Mouse (Mus musculus) cerebellum, postnatal 25 days (tissue): ENCODE measurements around the gene Macrod2.
A peak's percentile ranks its signal among the peaks of the same experiment; 100 is the strongest.

Experiments
- DNase-seq, 2 experiments: peaks; one replicate each; pipeline ENCODE4 v3.0.0; 2021; ENCODE audit warnings: mixed read lengths in 2 of 2

The Macrod2 gene

DNA sequence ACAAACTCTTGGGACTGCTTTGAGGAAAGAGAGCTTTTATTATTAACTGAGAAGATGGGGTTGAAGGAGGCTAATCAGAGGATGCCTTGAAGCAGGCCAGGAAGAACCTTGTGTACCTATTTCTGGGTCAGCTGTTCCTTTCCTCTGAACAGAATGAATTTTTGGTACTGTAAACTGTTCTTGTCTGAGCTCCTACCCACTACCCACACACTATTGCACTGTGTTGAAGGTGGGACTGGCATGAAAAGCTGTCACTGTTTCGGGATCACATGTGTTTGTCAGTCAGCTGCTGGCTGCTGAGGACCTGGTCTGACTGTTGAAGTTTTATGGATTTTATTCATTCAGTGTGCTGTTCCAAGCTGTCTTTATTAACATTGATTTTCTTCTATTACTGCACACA, 1862.4 kb downstream of the Macrod2 start:
- DNase-seq, result no peak

DNA sequence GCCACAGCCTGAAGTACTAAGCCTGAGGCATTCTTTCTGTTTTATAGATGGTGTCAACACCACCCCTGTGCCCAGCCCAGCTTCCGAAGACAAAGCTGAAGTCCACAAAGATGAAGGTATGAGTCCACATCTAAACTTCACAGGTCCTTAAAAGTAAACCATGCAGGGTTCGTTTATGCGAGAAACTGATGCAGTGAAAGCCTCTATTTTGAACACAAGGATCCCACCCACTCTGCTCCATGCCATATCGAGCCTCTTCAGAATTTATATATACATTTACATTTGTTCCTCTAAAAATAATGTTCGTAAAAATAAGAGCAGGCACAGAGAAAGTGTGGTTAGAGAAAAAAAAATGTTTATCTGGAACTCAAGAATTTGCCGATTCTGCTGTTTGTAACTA, 1865.9 kb downstream of the Macrod2 start:
- DNase-seq, result no peak

DNA sequence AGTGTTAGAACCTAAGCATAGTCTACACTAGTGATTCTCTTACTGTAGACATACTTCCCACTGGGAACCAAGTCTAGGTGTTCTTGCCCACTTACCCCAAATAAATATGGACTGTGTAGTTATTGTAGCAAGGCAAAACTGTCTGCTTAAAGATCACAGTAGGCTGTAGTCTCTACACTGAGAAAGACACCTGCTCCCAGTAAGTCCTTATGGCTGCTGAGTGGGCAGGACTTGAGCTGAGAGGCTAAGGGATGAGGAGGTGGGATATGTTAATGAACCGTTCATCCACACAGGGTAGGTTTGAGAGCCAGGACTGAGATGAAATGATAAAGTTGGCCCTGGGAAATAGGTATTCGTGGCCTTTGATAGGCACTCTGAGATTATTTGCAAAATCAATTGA, 1869.6 kb downstream of the Macrod2 start:
- no peak for DNase-seq

DNA sequence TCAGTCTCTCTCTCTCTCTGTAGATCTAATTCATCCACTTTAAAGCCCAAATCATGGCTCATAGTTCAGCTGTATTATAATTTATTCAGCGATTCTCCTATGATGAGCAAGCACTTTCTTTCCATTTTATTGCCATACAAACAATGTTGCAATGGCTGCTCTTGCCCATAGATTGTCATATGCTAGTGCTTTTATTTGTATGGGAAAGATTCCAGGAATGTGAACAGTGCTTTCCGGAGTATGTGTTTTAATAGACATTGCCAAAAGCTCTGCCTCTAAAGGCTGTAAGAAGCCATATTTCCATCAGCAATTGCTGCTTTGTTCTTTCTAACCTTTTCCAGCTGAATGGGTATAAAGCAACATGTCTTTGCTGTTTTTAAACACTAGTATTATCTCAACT, 1872.7 kb downstream of the Macrod2 start:
- DNase-seq, result no peak

DNA sequence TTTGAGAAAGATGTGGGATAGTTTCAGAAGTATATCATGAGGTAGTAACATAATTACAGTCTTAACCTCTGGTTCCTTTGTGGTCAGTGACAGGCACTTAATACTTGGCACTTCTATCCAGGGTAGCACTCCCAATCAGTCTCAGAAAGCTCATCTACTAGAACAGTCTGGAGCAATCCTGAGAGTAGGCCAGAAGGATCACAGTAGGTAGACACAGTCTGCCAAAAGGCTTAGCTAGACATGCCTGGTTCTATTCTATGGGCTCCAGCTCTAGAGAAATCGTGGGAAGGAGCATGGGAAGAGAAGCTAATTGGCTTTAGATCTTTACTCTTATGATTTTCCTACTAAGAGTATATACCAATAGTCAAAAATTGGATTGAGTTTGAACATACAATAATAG, 1891.7 kb downstream of the Macrod2 start:
- DNase-seq, result peak; percentile 51 to 72

DNA sequence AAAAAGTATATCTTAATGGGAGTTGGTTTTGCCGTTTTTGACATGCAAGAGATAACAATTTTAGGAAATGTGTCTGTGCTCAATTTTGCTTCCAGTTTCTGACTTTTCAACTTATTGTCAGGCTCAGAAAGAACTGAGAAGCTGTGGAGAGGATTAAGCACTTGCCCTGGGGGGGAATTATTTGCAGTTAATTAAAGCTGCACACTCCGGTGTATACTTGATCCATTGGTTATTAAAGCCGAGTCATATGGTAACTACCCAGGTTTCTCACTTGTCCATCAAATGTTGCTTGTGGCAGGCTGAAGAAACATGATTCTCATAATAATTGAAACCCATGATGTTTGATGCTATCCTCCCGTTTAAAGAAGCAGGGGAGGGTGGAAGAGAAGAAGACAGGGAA, 1899.7 kb downstream of the Macrod2 start:
- no peak for DNase-seq

DNA sequence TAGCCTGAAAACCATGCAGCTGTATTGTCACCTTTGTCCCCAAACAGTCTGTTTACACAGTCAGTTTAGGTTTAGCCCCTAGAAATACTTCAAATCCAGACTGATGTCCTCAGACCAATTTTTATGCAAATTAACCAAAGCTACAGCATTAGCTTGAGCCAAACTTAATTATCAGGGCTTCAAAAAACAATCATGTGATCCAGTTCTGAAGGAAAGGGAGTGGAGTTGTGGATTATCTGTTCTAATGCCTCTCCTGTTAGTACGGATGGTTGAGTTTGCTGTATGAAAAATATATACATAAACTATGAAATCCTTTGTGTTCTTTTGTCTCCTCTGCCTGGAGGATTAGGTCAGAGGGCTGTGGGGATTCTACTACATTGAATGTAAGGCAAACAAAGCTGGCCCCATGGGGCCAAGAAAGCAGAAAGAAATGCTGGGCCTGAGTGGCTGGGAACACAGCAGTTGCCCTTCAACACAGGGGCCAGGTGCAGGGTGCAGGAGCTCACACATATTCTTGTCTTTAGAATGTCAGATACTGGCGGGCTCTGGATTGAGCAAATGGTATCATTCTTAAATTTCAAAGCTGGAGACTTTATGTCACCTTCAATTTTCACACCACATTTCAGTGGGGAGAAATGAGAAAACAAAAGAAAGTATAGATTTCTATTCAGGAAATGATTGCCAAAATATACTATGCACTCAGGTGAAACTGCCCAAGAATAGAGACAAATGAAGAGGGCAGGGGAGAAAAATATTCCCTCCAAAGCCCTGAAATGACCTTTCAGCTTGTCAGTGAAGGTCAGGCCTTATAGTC, 1908.2 kb downstream of the Macrod2 start:
- no peak for DNase-seq

DNA sequence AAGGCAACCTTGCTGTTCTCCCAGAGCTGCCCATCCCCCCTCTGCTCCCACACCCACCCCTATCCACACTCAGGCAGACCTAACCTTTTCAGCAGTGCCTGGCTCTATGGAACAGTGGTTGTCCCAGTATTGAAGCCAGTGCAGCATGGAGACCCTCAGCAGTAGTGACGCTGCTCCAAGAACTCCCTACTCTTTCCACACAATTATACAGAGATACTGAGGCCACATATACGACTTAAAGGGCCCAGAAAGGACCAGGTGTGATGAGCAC, 1908.7 kb downstream of the Macrod2 start:
- DNase-seq, result no peak

DNA sequence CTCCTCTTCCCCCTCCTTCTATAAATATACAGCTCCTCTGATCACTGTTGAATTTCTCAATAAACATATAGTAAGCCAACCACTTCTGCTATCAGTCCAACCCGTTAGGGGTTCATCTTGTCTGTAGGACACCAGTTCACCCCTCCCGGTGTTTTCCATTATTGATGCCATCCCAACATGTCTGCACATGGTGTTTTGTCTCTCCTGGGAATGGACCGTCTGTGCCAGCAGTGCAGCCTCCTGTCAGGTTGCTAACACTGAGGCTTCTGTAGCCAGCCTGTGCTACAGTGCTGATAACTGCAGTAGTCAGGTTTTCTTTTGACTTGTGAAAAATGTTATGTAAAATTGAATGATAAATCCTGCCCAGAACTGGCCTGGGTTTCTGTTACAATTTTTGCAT, 1928.0 kb downstream of the Macrod2 start:
- peak; percentile 34 to 38 for DNase-seq

DNA sequence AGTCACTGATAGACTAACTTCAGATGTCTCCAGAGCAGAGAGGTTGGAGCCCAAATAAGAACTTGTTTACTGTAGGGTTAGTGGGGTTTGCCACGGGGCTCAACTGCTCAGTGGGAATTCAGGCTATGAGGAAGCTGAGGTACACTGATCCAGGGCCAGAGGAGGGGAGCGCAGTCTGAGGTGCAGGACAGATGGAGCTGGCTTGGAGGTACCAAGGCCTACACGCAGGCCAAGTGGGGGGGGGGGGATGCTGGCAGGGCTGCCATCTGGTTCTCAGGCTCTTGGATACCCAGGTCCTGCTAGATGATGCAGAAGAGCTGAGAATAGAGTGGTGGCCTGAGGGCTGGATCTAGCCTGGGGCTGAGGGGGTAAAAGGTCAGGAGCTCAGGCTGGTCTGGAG, 1931.6 kb downstream of the Macrod2 start:
- DNase-seq, result peak; percentile 61 to 77

DNA sequence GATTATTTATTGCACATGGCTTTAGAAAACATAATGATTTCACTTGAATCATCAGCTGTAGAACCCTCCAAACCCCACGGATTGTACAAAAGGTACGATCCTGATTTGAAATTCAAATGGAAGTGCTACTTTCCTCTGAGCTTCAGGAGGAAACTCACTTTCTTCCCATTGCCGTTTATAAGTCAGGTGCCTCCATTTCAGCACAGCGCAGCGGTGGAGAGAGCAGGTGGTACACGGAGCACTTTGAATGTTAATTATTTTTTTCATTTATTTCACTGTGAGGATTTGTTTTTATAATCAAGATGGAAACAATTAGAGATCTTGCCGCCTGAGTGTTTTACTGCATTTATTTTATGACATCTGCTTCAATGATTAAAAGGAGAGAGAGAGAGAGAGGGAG, 1934.7 kb downstream of the Macrod2 start:
- DNase-seq, result no peak

DNA sequence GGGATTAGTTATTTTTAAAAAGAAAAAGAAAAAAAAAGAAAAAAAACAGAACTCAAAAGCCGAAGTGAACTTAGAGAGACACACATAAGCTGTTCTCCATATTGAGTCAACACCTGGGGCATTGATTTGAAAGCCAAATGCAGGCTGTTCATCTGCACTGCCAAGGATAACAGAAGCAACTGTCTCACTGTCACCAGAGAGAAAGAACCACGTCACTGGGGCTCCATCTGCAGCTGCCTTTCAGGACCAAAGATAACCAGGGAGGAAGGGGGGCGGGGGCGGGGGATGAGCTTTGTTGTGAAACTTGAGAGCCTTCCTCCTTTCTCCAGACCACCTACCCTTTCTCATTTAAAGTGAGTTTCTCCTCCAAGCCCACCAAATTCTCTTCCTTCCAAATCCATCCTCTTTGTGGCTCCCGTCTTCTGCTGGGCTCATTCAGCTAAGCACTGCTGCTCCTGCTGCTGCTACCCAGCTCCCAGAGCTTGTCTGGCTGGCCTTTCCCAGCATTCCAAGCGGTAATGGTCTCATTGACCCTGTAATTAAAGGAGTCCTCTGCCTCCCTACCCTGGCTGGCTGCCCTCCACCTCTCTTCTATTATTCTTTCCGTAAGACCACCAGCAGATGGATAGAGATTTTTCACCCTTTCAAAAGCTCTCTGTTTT, 1939.5 kb downstream of the Macrod2 start:
- DNase-seq, result peak in 1 of 2 experiments; percentile 30

DNA sequence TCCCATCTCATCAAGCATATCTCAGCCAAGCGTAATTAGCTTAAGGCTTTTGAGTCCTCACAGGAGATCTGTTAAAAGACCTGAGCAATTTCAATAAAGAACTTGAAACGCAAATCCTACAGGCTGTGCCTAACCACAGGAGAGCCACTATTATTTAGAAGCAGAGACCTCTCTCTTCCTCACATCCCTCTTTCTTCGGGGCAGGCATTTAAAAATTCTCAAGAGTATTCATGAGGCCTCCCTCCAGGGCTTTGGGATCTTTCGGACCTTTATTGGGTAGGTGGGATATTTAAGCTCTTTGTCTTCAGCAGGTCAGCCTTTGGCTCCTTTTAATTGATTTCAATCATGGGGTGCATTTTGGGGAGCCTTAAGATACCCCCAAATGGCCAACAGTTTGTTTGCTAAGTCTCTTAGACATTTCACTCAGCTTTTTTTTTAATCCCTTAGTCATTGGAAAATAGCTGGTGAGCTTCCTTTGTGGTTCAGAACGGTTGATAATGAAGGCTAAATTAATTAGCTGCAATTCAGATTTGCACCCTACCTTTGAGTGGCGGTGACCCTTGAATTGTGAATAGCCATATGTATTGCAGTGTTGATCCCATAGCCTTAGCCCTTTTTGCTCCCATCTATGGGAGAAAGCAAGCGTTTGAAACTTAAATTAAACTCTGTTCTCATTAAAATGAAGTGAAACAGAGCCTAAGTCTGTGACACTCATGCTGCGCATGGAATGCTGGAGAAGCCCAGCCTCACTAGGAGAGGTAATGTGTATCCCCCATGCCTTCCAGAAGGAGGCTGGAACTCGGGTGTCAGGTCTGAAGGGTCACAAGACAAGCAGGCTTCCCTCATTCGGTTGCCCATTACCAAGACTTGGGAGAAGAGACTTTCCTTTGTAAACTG, 1940.2 kb downstream of the Macrod2 start:
- DNase-seq, result no peak

DNA sequence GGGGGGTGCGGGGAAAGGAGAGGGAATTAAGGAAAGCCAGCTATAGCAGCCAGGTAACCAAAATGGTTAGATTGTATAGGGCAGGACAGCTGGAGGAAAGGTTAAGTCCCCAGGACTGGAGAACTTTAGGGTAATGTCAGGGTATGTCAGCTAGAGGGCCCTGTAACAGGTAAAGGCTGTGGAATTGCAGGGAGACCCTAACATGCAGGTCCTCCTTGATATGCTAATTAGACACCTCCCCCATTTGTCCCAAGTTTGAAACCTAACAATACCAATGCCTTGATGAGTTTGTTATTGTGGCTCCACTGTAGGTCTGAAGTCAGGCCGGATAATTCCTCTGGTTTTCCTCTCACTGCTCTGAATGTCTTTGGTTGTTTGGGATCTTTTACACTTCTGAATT, 1948.9 kb downstream of the Macrod2 start:
- no peak for DNase-seq

DNA sequence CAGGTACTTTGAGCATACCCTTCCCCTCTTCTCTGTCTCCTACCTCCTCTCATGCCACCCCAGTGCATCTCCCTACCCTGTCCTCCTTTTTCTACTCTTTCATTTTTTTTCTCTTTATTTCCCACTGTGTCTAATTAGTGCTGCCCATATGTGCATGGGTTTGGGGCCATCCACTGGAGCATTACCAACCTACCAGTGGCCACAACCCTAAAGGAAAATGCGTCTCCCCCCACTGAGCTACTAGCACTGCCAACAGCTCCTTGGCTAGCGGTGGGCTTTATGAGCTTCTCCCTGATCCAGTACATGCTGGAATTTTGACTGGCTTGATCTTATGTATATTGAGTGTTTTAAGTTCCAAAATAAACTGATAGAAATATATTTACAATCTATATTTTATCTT, 1949.6 kb downstream of the Macrod2 start:
- peak; percentile 75 to 81 for DNase-seq

DNA sequence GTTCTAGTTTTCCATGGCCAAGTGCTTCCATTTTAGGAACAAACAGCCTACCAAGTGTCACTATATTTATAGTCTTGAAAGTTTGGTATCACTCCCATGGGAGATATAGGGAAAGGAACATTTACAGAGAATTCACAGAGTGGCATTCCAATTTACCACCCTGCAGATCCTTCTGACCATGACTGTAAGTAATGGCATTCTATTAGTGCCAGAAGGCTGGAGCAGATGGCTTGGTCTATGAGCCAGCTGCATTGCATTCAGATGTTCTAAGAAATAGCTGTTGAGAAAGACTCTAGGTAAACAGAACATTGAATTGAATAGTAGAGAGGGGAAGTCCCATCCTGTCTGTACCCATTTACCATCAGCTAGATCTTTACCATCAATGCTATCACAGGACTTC, 1954.7 kb downstream of the Macrod2 start:
- peak; percentile 50 to 62 for DNase-seq

DNA sequence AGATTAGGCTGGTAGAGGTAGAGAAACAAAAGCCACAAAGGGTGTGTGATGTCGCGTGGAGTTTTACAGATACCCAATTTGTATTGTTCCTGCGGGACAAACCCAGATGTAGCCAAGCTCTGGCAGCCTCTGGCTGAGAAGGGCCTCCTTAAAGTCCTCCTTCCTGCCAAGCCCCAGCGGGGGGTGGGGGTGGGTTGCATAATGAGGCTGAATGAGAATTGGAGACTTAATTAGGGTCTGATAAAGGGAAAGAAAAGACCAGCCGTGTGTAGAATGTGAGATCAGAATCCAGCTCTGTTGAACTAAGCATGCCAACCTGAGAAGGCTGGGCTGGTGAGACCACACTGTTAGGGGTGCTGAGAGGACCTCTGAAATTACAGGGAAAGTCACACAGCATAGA, 1967.8 kb downstream of the Macrod2 start:
- DNase-seq, result peak in 1 of 2 experiments; percentile 31

DNA sequence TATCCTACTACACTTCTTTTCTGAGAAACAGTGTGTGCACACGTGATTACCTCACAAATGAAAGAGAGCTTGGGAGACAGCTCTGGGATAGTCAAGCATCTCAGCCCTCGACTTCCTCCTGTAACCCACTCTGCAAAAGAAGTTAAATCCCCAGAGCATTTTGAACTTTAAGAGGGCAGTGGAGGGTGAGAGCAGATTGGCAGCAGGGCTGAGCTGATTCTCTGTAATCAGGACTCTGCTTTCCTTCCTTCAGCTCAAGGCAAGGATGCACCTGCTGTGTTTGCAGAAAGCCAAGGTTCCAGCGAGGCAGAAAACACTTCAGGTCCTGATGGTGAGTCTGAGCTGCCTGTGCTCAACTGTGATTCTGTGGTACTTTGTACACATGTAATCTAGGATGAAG, 1978.9 kb downstream of the Macrod2 start:
- DNase-seq, result peak; percentile 50 to 56

DNA sequence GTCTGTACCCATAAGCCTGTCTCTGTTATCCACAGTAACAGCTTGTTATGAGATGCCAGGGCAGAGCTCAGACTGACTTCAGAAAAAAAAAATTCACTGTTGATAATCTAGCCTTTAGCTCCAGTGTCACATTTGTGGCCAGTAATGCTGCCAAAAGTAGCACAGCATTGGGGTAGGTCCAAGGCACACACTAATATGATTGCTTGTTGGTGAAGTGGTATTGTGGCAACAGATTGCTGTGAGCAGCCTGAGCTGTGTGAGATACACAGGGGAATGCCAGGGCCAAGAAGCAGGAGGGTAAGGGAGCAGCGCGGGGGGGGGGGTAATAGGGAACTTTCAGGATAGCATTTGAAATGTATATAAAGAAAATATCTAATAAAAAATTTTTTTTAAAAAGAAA, 1985.5 kb downstream of the Macrod2 start:
- peak; percentile 81 to 82 for DNase-seq

DNA sequence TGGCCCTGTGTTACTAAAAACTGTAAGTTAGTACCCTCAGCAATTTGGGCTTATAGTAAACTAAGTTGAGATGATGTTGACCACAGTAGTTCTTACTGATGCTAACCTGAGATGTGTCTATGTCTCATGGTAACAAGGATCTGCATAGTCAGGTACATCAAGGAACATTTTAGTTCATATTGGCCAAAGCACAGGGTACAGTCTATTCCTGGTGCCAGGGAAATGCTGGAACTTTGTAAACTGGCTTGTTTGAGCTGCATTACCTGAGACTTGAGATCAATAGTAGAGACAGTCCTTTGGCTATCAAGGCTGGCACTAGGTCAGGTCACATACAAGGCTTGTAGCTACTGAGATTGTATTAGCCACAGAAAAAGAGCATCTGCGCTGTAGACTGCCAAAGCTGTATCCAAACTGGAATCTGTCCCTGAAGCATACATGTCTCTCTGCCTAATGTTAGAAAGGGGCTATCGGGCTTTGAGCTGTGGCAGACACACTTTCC, 1986.0 kb downstream of the Macrod2 start:
- DNase-seq, result peak; percentile 34 to 53

DNA sequence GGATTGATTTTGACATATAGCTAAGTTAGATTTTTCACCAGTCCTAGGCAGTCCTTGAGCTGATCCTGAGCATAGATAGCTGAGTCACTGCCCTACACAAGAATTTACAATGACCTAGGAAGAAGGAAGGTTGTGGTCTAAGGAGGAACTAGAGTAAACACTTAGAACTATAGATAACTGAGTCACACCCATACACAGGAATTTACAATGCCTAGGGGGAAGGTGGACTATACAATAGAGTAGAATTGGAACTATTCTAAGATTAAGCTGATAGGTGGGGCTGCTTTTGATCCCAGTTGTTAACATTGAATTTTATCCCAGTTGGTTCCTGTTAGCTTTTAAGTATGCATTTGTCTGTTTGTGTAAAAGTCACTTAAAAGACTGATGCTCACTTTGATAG, 1998.4 kb downstream of the Macrod2 start:
- no peak for DNase-seq

DNA sequence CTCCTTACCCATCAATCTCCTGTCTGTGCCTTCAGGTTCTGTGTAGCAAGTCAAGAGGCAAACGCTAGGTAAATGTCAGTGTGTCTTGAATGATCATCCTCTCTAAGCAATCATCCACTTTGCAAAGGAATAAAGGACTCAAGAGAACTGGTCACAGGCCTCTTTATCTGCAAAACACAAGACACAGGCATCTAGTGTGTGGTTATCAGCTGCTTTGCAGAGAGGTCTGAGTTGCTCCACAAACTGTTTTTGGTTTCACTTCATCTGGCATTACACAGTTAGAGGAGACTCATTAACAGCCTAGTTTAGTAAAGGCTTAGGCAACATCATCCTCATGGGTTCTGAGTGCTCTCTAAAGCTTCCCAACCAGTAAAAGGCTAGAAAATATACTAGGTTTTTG, 2004.4 kb downstream of the Macrod2 start:
- DNase-seq, result no peak

DNA sequence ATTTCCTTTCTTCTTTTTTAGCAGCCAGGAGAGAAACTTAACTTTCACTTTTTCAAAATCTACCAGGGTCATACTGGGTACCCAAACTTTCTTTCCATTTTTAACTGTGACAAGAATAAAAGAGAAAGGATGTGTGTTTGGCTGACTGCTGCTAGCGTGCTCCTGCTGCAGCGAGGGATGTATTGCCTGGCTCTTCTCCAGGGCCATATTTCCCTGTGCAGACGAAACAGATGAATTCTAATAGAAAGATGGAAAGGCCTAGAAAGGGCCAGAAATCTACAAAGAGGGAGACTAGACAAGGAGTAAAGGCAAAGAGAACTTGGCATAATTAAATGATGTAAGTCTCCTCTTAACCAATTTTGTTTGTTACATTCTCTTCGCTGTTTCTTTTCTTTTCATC, 2005.7 kb downstream of the Macrod2 start:
- peak in 1 of 2 experiments; percentile 23 for DNase-seq

DNA sequence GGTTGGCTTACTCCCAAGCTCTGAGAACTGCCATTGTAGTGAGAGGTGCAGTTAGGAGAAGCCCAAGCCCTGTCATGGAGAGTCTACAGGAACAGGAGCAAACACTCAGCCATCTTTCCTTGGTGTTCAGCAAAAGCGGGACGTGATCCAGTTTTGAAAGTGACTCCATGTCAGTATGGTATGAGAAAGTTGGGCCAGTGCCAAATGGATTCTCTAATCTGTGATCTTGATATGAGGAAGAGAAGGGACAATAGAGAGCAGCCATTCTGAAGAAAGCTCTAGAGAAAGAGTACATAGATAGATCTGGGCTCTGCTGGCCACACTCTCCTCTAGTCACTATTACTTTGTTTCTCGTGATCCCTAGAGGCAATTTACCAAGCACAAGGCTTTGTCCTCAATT, 2006.2 kb downstream of the Macrod2 start:
- peak; percentile 17 to 23 for DNase-seq
